Mouse (Mus musculus) heart, embryonic 15.5 days (tissue): ENCODE measurements around the gene Ctr9. TPM values are rescaled to one million over a fixed set of nuclear protein-coding genes. Genes with fewer than 3 reads are reported as not detected.

ENCODE experiments used
- ATAC-seq: fragments of 200-750 bp; cut with Nextera tagmentation; replicated peaks from 2 replicates; pipeline ENCODE4 v1.8.0; 2017; ENCODE audit warnings: low read depth, moderate TSS enrichment; ENCODE audit not compliant: insufficient number of reproducible peaks, insufficient read depth, low FRiP score
- H3K27ac ChIP-seq: fragments of 300-500 bp; sonication (generic); 2 replicates; pipeline ENCODE4 v1.5.1; 2015; ENCODE audit warnings: mild to moderate bottlenecking, inconsistent platforms
- H3K27me3 ChIP-seq: fragments of 300-500 bp; sonication (generic); 2 replicates; pipeline ENCODE4 v1.6.1; 2015; ENCODE audit warnings: inconsistent platforms
- H3K36me3 ChIP-seq: fragments of 300-500 bp; sonication (generic); 2 replicates; pipeline ENCODE4 v1.6.1; 2015; ENCODE audit warnings: mild to moderate bottlenecking, inconsistent platforms
- H3K4me1 ChIP-seq: fragments of 300-500 bp; sonication (generic); replicated peaks from 2 replicates; pipeline ENCODE4 v1.6.1; 2015; ENCODE audit warnings: inconsistent platforms
- H3K4me2 ChIP-seq: fragments of 300-500 bp; sonication (generic); 2 replicates; pipeline ENCODE4 v1.6.1; 2015; ENCODE audit warnings: inconsistent platforms, mild to moderate bottlenecking, moderate library complexity
- H3K4me3 ChIP-seq: fragments of 300-500 bp; sonication (generic); 2 replicates; pipeline ENCODE4 v1.5.1; 2015; ENCODE audit warnings: mild to moderate bottlenecking, inconsistent platforms
- H3K9ac ChIP-seq: fragments of 300-500 bp; sonication (generic); 2 replicates; pipeline ENCODE4 v1.6.1; 2015; ENCODE audit warnings: mild to moderate bottlenecking, inconsistent platforms
- H3K9me3 ChIP-seq: fragments of 300-500 bp; sonication (generic); replicated peaks from 2 replicates; pipeline ENCODE4 v1.6.1; 2016; ENCODE audit warnings: inconsistent platforms
- WGBS: fragments of 180-500 bp; shearing (Covaris S2); methylation state at CpG from one replicate; pipeline ENCODE4 v1.1.7; 2015; ENCODE audit warnings: mixed read lengths; 5-methylcytosine and 5-hydroxymethylcytosine counted together
- polyA plus RNA-seq: library from polyadenylated mRNA; unstranded; fragments of >200 nt; fragmentation: Nextera tagmentation; extraction: Ambion mirVana; gene quantifications from 2 replicates; pipeline ENCODE4 v1.2.1, GENCODE M21; 2015

Ctr9 gene
- polyA plus RNA-seq, 1 experiment from 2014 or later, result 38.9 TPM

GRCm38 (mm10) chr7:111080026-111080425, 51.3 kb downstream of the Ctr9 start:
- Histone ChIP-seq H3K4me1 (peaks cover 51% of the 10 kb centered on the region), H3K4me3 (peak overlapping the region; percentile 76; the same call in 1 of the 2 replicates), H3K27me3 (no peaks in the 10 kb centered on the region), H3K4me2 (peak overlapping the region; percentile 77), H3K36me3 (peaks cover 61% of the 10 kb centered on the region), H3K9ac (no peak overlapping the region), H3K9me3 (no peaks in the 10 kb centered on the region), H3K27ac (no peak overlapping the region)
- ATAC-seq, result no peak
- 83% methylated on average over 8 of the region's 8 CpGs for WGBS

GRCm38 (mm10) chr7:111080876-111081275, 52.1 kb downstream of the Ctr9 start:
- H3K27me3 ChIP-seq, result no peaks in the 10 kb centered on the region
- H3K4me3 ChIP-seq, result peak overlapping the region; percentile 76
- peak overlapping the region; percentile 77 for H3K4me2 ChIP-seq
- no peaks in the 10 kb centered on the region for H3K9me3 ChIP-seq
- peaks cover 46% of the 10 kb centered on the region for H3K4me1 ChIP-seq
- 85% methylated on average over 3 of the region's 3 CpGs for WGBS
- H3K27ac ChIP-seq, result no peak overlapping the region
- H3K36me3 ChIP-seq, result peaks cover 56% of the 10 kb centered on the region
- no peak for ATAC-seq
- peak overlapping the region; percentile 99 for H3K9ac ChIP-seq

GRCm38 (mm10) chr7:111082043-111082821, 53.5 kb downstream of the Ctr9 start:
- peak; percentile 63 for ATAC-seq
- no peaks in the 10 kb centered on the region for H3K9me3 ChIP-seq
- no peaks in the 10 kb centered on the region for H3K27me3 ChIP-seq
- peaks cover 42% of the 10 kb centered on the region for H3K36me3 ChIP-seq
- H3K9ac ChIP-seq, result peak overlapping the region; percentile 99
- H3K4me2 ChIP-seq, result peak overlapping the region; percentile 77
- H3K4me1 ChIP-seq, result peaks cover 35% of the 10 kb centered on the region
- peak overlapping the region; percentile 76 for H3K4me3 ChIP-seq
- under 1% methylated on average over 83 of the region's 83 CpGs for WGBS
- peak overlapping the region; percentile 97 for H3K27ac ChIP-seq

GRCm38 (mm10) chr7:111082822-111083732, 54.3 kb downstream of the Ctr9 start, which contains the start of gene Eif4g2:
Gene Eif4g2 (minus strand): TSS chr7:111083030.
- H3K27me3 ChIP-seq, result no peaks in the 10 kb centered on the region
- H3K9ac ChIP-seq, result peak within 1 kb of the TSS; percentile 99
- peak within 1 kb of the TSS; percentile 77 for H3K4me2 ChIP-seq
- peaks cover 27% of the 10 kb centered on the region for H3K4me1 ChIP-seq
- peak within 1 kb of the TSS; percentile 97 for H3K27ac ChIP-seq
- peak within 1 kb of the TSS; percentile 76 for H3K4me3 ChIP-seq
- WGBS, result under 1% methylated on average over 70 of the region's 70 CpGs
- peak; percentile 98 for ATAC-seq
- H3K36me3 ChIP-seq, result peaks cover 34% of the 10 kb centered on the region
- no peaks in the 10 kb centered on the region for H3K9me3 ChIP-seq

- 11% methylated on average over 4 of the region's 4 CpGs for WGBS
- Histone ChIP-seq H3K9me3 (no peaks in the 10 kb centered on the region), H3K4me3 (peak overlapping the region; percentile 76), H3K36me3 (peaks cover 28% of the 10 kb centered on the region), H3K4me2 (peak overlapping the region; percentile 67), H3K4me1 (peaks cover 26% of the 10 kb centered on the region), H3K9ac (peak overlapping the region; percentile 74), H3K27ac (peak overlapping the region; percentile 97), H3K27me3 (no peaks in the 10 kb centered on the region)
- no peak for ATAC-seq
Measured at GRCm38 (mm10) chr7:111083733-111084120, 55.0 kb downstream of the Ctr9 start.

GRCm38 (mm10) chr7:111084443-111084842, 55.7 kb downstream of the Ctr9 start:
- Histone ChIP-seq H3K9ac (no peak overlapping the region), H3K27ac (no peak overlapping the region), H3K4me2 (no peak overlapping the region), H3K4me1 (peaks cover 20% of the 10 kb centered on the region), H3K4me3 (no peak overlapping the region), H3K27me3 (no peaks in the 10 kb centered on the region), H3K36me3 (peaks cover 21% of the 10 kb centered on the region), H3K9me3 (no peaks in the 10 kb centered on the region)
- ATAC-seq, result no peak
- WGBS, result 66% methylated on average over 2 of the region's 2 CpGs

- ATAC-seq, result no peak
- H3K4me1 ChIP-seq, result peaks cover 13% of the 10 kb centered on the region
- H3K9ac ChIP-seq, result no peak overlapping the region
- peaks cover 14% of the 10 kb centered on the region for H3K36me3 ChIP-seq
- H3K27me3 ChIP-seq, result no peaks in the 10 kb centered on the region
- H3K4me2 ChIP-seq, result no peak overlapping the region
- H3K9me3 ChIP-seq, result no peaks in the 10 kb centered on the region
- H3K27ac ChIP-seq, result no peak overlapping the region
- H3K4me3 ChIP-seq, result no peak overlapping the region
Measured at GRCm38 (mm10) chr7:111085153-111085552, 56.4 kb downstream of the Ctr9 start.

- no peak for ATAC-seq
- Histone ChIP-seq H3K4me1 (no peaks in the 10 kb centered on the region), H3K27me3 (no peaks in the 10 kb centered on the region), H3K4me3 (no peak overlapping the region), H3K9ac (no peak overlapping the region), H3K9me3 (no peaks in the 10 kb centered on the region), H3K27ac (no peak overlapping the region), H3K4me2 (no peak overlapping the region), H3K36me3 (no peaks in the 10 kb centered on the region)
- WGBS, result 74% methylated on average over 2 of the region's 2 CpGs
Measured at GRCm38 (mm10) chr7:111095169-111095568, 66.4 kb downstream of the Ctr9 start.

- Histone ChIP-seq H3K4me1 (no peaks in the 10 kb centered on the region), H3K36me3 (no peaks in the 10 kb centered on the region), H3K4me3 (no peak overlapping the region), H3K27ac (no peak overlapping the region), H3K4me2 (no peak overlapping the region), H3K9me3 (no peaks in the 10 kb centered on the region), H3K27me3 (no peaks in the 10 kb centered on the region), H3K9ac (no peak overlapping the region)
- 94% methylated on average over 1 of the region's 1 CpGs for WGBS
- no peak for ATAC-seq
Measured at GRCm38 (mm10) chr7:111098196-111098595, 69.4 kb downstream of the Ctr9 start.
